Mouse (Mus musculus) intestine, embryonic 16.5 days (tissue): Measurements from ENCODE around the gene Dnpep. TPM values are rescaled to one million over a fixed set of nuclear protein-coding genes. Genes with fewer than 3 reads are reported as not detected.
A peak's percentile ranks its signal among the peaks of the same experiment; 100 is the strongest.

Experiments
- ATAC-seq: fragments of 200-750 bp; cut with Nextera tagmentation; 2 replicates; pipeline ENCODE4 v1.8.0; 2017; ENCODE audit warnings: moderate TSS enrichment, moderate library complexity
- H3K27ac ChIP-seq: fragments of 300-500 bp; sonication (generic); 2 replicates; pipeline ENCODE4 v1.5.1; 2014; ENCODE audit warnings: mild to moderate bottlenecking, low read length
- H3K27me3 ChIP-seq: fragments of 300-500 bp; sonication (generic); replicated peaks from 2 replicates; pipeline ENCODE4 v1.6.1; 2014; ENCODE audit warnings: low read length, control low read depth, mixed read lengths; ENCODE audit not compliant: control insufficient read depth, insufficient read depth
- H3K36me3 ChIP-seq: fragments of 300-500 bp; sonication (generic); 2 replicates; pipeline ENCODE4 v1.6.1; 2014; ENCODE audit warnings: low read length, control low read depth; ENCODE audit not compliant: control insufficient read depth, insufficient read depth
- H3K4me1 ChIP-seq: fragments of 300-500 bp; sonication (generic); 2 replicates; pipeline ENCODE4 v1.6.1; 2014; ENCODE audit warnings: low read length, control low read depth, mixed read lengths; ENCODE audit not compliant: control insufficient read depth, insufficient read depth
- H3K4me2 ChIP-seq: fragments of 300-500 bp; sonication (generic); 2 replicates; pipeline ENCODE4 v1.6.1; 2014; ENCODE audit warnings: low read depth, low read length, control low read depth
- H3K4me3 ChIP-seq: fragments of 300-500 bp; sonication (generic); 2 replicates; pipeline ENCODE4 v1.5.1; 2014; ENCODE audit warnings: mild to moderate bottlenecking, low read length
- H3K9ac ChIP-seq: fragments of 300-500 bp; sonication (generic); 2 replicates; pipeline ENCODE4 v1.6.1; 2014; ENCODE audit warnings: low read depth, low read length
- H3K9me3 ChIP-seq: fragments of 300-500 bp; sonication (generic); 2 replicates; pipeline ENCODE4 v1.6.1; 2016; ENCODE audit warnings: low read length, control low read depth; ENCODE audit not compliant: control insufficient read depth
- WGBS: fragments of 180-500 bp; shearing (Covaris S2); extraction: QIAGEN DNeasy Blood & Tissue Kit; methylation state at CpG from one replicate; pipeline ENCODE4 v1.1.7; 2014; 5-methylcytosine and 5-hydroxymethylcytosine counted together
- polyA plus RNA-seq: library from polyadenylated mRNA; unstranded; fragments of >200 nt; fragmentation: Nextera tagmentation; extraction: Ambion mirVana; gene quantifications from 2 replicates; pipeline ENCODE4 v1.2.1, GENCODE M21; 2015

The Dnpep gene
- polyA plus RNA-seq, 1 experiment from 2014 or later = 160 TPM

DNA sequence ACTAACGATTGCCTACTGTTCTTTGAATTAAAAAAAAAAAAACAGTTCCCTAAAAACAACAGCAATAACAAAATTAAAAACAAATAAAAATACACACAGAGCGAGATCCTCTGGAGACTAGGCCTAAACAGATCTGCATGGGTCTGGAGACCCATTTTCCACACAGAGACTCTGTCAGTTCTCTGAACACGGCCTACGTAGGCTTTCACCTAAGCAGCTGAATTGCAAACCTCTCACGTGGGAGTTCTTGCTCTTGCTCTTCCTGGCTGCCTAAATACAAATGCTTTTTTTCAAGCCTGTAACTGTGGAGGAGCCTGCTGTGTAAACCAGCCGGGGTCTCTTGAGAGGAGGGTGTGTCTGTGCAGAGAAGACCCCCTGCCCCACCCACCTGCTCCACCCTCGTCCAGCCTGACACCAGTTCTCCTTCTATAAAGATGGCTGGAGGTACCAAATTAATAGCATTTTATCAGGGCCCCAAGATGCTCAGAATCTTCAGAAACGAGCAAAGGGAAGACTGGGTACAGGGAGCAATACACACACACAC is 27.8 kb downstream of the Dnpep start:
- Histone ChIP-seq H3K9ac (no peak overlapping the region), H3K36me3 (no peaks in the 10 kb centered on the region), H3K27ac (no peak overlapping the region), H3K4me1 (no peaks in the 10 kb centered on the region), H3K9me3 (no peaks in the 10 kb centered on the region), H3K4me2 (no peak overlapping the region), H3K4me3 (no peak overlapping the region), H3K27me3 (no peaks in the 10 kb centered on the region)
- no peak for ATAC-seq
- WGBS = 54% methylated on average over 8 of the region's 8 CpGs

GRCm38 (mm10) chr1:75289376-75289775 is 28.4 kb downstream of the Dnpep start:
- Histone ChIP-seq H3K4me2 (no peak overlapping the region), H3K4me1 (no peaks in the 10 kb centered on the region), H3K9me3 (no peaks in the 10 kb centered on the region), H3K9ac (no peak overlapping the region), H3K36me3 (no peaks in the 10 kb centered on the region), H3K4me3 (no peak overlapping the region), H3K27me3 (no peaks in the 10 kb centered on the region), H3K27ac (no peak overlapping the region)
- 15% methylated on average over 7 of the region's 7 CpGs for WGBS
- no peak for ATAC-seq

- Histone ChIP-seq H3K9ac (no peak overlapping the region), H3K27ac (no peak overlapping the region), H3K4me1 (no peaks in the 10 kb centered on the region), H3K36me3 (no peaks in the 10 kb centered on the region), H3K9me3 (no peaks in the 10 kb centered on the region), H3K4me3 (no peak overlapping the region), H3K27me3 (no peaks in the 10 kb centered on the region), H3K4me2 (no peak overlapping the region)
- ATAC-seq = no peak
- 86% methylated on average over 7 of the region's 7 CpGs for WGBS
Observed at GRCm38 (mm10) chr1:75284911-75285310, 32.9 kb downstream of the Dnpep start.

DNA sequence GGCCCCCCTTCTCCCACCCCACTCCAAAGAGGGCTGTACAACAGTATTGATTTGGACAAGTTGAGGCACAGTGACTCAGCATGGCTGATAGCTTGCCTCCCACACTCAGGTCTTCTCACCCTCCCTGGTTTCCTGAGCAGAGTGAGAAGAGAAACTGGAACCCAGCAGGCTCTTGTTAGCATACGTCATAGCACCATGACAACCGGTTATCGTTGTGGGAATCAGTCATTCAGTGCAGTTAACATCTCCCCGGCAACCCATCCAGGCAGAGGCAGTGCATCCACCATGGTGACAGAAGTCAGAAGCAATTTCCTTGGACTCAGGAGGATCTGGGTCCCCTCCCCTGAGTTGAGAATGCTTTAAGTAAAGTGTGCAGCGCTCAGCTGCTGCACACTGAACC is 34.8 kb downstream of the Dnpep start:
- H3K27me3 ChIP-seq = peaks cover 5% of the 10 kb centered on the region; the same call in 1 of the 2 replicates
- 69% methylated on average over 5 of the region's 5 CpGs for WGBS

DNA sequence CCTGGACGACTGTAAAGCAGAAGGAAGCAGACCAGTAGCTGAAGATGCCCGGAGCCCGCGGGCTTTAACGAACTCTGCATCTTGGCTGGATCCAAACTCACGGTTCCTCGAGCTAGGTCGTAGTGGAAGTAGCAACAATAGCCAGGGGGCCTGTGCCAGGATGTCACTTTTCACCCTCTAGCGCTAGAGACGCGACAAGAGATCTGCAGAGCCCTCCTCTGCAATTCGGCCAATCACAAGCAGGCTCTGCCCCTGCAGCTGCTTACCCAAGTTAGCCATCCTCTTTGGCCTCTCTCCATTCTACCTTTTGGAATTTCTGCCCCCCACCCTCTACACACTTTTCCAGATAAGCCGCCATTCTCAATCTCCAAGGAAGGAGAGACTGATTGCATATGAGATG is 39.6 kb downstream of the Dnpep start, which contains the start of gene Resp18:
TSS of gene Resp18 (minus strand) at position 188 of the 400 bp plus-strand sequence.
- H3K4me2 ChIP-seq = no peak within 1 kb of the TSS
- H3K27ac ChIP-seq = no peak within 1 kb of the TSS
- no peaks in the 10 kb centered on the region for H3K9me3 ChIP-seq
- no peaks in the 10 kb centered on the region for H3K4me1 ChIP-seq
- 0 out of 2 replicates have a peak within 1 kb of the TSS, but pooled peaks have one; percentile 5 for H3K4me3 ChIP-seq
- no peak for ATAC-seq
- no peaks in the 10 kb centered on the region for H3K36me3 ChIP-seq
- WGBS = 5% methylated on average over 13 of the region's 13 CpGs
- H3K9ac ChIP-seq = no peak within 1 kb of the TSS
- H3K27me3 ChIP-seq = peaks cover 9% of the 10 kb centered on the region

More for the DNA sequence above, 34.8 kb downstream of the Dnpep start:
- no peaks in the 10 kb centered on the region for H3K9me3 ChIP-seq
- no peaks in the 10 kb centered on the region for H3K4me1 ChIP-seq
- H3K36me3 ChIP-seq = no peaks in the 10 kb centered on the region
- ATAC-seq = no peak
- no peak overlapping the region for H3K4me3 ChIP-seq
- no peak overlapping the region for H3K4me2 ChIP-seq
- H3K9ac ChIP-seq = no peak overlapping the region
- no peak overlapping the region for H3K27ac ChIP-seq

DNA sequence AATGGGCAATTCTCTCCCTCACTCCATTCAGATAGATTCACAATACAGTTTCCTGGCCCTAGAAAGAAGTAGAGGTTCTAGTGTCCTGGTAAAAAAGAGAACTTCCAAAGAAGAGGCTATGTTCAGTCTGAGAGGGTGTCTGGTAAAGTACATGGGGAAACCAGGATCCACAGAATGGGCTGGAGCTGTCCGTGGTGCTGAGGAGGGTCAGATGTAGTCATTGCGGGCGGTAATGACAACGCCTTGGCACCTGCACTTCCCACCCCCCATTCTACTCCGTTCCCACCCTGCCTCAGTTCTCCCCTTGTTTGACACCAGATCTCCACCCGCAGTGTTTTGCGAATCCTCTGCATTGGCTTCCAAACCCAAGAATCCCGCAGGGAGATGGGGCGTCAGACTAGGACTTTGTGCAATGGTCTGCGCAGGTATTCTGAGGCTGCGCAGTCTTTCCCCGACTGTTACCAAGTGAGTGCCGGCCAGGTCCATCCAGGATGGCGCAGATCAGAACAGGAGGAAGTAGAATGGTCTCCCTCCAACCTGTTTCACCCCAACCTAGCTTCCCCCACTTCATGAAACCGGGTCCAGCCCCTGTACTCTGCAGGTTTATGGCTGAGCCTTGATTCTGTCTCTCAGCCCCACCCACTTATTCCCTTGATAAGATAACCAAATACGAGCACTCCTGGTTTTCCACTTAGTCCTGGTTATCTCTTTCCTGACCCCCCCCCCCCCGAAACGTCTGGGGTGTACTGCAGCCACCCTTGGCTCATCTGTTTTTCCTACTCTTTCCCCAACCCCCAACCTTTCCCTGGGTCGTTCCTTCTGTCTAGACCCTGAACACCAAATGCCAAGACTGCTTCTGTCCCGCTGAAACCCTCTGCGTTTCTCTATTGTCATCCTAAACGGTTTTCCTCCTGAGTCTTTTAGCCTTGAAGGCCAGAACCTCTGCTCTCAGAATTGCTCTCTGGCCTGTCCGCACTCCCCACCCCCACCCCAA is 40.3 kb downstream of the Dnpep start:
- H3K9me3 ChIP-seq = no peaks in the 10 kb centered on the region
- no peaks in the 10 kb centered on the region for H3K4me1 ChIP-seq
- 0 out of 2 replicates have a peak overlapping the region, but pooled peaks have one; percentile 5 for H3K4me3 ChIP-seq
- H3K4me2 ChIP-seq = no peak overlapping the region
- no peaks in the 10 kb centered on the region for H3K36me3 ChIP-seq
- no peak overlapping the region for H3K27ac ChIP-seq
- ATAC-seq = no peak
- H3K9ac ChIP-seq = no peak overlapping the region
- 5% methylated on average over 23 of the region's 23 CpGs for whole genome bisulfite sequencing
- peaks cover 9% of the 10 kb centered on the region for H3K27me3 ChIP-seq

DNA sequence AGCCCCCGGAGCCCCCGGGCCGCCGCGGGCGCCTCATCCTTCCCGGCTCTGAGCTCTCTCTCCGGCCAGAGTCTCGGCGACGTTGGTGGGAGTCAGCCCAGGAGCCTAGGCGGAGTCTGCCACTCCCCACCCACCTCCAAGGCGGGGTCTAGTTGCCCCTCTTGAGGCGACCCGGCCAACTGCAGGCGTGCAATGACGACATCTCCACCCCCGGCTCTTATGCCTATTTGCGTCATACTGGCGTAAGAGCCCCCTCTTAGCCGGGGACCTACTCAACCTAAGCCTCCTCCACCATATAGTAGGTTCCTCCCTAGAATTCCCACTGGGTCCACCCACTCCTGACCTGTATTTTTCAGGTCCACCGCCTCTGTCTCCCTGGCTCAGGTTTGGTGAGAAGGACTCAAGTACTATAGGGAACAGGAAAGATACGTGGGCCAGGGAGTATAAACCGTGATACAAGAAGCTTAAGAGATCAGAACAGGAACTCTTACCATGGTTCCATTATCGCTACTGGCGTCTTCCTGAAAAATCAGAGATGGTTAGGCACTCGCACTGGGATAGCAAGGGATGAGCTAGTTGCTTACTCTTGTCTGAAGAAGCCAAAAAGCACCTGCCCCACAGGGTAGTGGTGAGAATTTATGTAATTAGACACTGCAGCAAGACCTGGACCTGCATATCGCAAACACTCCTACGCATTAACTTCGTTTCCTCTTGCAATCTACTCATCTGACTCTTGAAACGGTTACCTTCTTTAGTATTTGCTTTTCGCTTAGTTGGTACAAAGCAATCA is 53.5 kb downstream of the Dnpep start, which contains the start of gene Ptprn:
TSS of gene Ptprn (minus strand) at position 412 of the 790 bp plus-strand sequence.
- Histone ChIP-seq H3K27ac (no peak within 1 kb of the TSS), H3K4me1 (no peaks in the 10 kb centered on the region), H3K4me3 (0 out of 2 replicates have a peak within 1 kb of the TSS, but pooled peaks have one; percentile 11), H3K4me2 (no peak within 1 kb of the TSS), H3K9ac (no peak within 1 kb of the TSS), H3K27me3 (peaks cover 26% of the 10 kb centered on the region), H3K9me3 (no peaks in the 10 kb centered on the region), H3K36me3 (no peaks in the 10 kb centered on the region)
- 11% methylated on average over 32 of the region's 32 CpGs for WGBS
- no peak for ATAC-seq

- H3K27ac ChIP-seq = no peak overlapping the region
- H3K9me3 ChIP-seq = no peaks in the 10 kb centered on the region
- H3K4me1 ChIP-seq = no peaks in the 10 kb centered on the region
- H3K4me2 ChIP-seq = no peak overlapping the region
- WGBS = 2% methylated on average over 40 of the region's 40 CpGs
- H3K4me3 ChIP-seq = 0 out of 2 replicates have a peak overlapping the region, but pooled peaks have one; percentile 11
- no peak overlapping the region for H3K9ac ChIP-seq
- ATAC-seq = peak; percentile 50; the same call in 1 of the 2 replicates
- H3K36me3 ChIP-seq = no peaks in the 10 kb centered on the region
- H3K27me3 ChIP-seq = peaks cover 26% of the 10 kb centered on the region
Observed at GRCm38 (mm10) chr1:75262969-75263951, 54.5 kb downstream of the Dnpep start.
